Mouse (Mus musculus) brain, embryonic 14.5 days (tissue): ENCODE data around the gene Pcare.

Experiments
- CTCF ChIP-seq: fragments of 200-500 bp; IDR thresholded peaks from 2 replicates; pipeline ENCODE4 v1.5.1; 2012; ENCODE audit warnings: inconsistent platforms, mild to moderate bottlenecking, moderate library complexity, borderline replicate concordance; ENCODE audit not compliant: insufficient read depth, insufficient read length; ENCODE audit errors: extremely low read depth
- POLR2A ChIP-seq: fragments of 200-500 bp; IDR thresholded peaks from 2 replicates; pipeline ENCODE4 v1.6.1; 2012; ENCODE audit warnings: mild to moderate bottlenecking, inconsistent platforms, borderline replicate concordance; ENCODE audit not compliant: poor library complexity, insufficient read depth, insufficient read length, severe bottlenecking; ENCODE audit errors: extremely low read depth

GRCm38 (mm10) chr17:71698619-71698956, 54.1 kb downstream of the Pcare start:
- TF ChIP-seq CTCF = no peak
- TF ChIP-seq POLR2A = no peak
